Mouse (Mus musculus) myocyte (in vitro differentiated cells): ENCODE data around the gene Anapc15.

Experiments
- CEBPB ChIP-seq: IDR thresholded peaks from 2 replicates; pipeline ENCODE4 v1.6.1; 2011; ENCODE audit warnings: mild to moderate bottlenecking, moderate library complexity; ENCODE audit not compliant: poor library complexity, insufficient read depth, severe bottlenecking
- E2F4 ChIP-seq: IDR thresholded peaks from one replicate; pipeline ENCODE4 v1.6.1; 2011; ENCODE audit warnings: mild to moderate bottlenecking, control low read depth, moderate library complexity; ENCODE audit not compliant: insufficient read depth
- MAX ChIP-seq: IDR thresholded peaks from one replicate; pipeline ENCODE4 v1.6.1; 2011; ENCODE audit warnings: low read depth, mild to moderate bottlenecking, control low read depth
- MYOD1 ChIP-seq, 3 experiments: IDR thresholded peaks; one replicate each; pipeline ENCODE4 v1.6.1; 2011; ENCODE audit warnings: control low read depth in 2 of 3, low read depth in 2 of 3, mild to moderate bottlenecking in 2 of 3, moderate library complexity in 1 of 3; ENCODE audit not compliant: insufficient read length in 2 of 3, control insufficient read depth in 1 of 3
- MYOG ChIP-seq, 3 experiments: IDR thresholded peaks; one replicate each; pipeline ENCODE4 v1.6.1; 2011; ENCODE audit warnings: control low read depth in 2 of 3, low read depth in 2 of 3, mild to moderate bottlenecking in 2 of 3; ENCODE audit not compliant: insufficient read length in 2 of 3, control insufficient read depth in 1 of 3, insufficient read depth in 1 of 3
- POLR2A ChIP-seq: IDR thresholded peaks from one replicate; pipeline ENCODE4 v1.6.1; 2011; ENCODE audit warnings: low read depth, mild to moderate bottlenecking, control low read depth, moderate library complexity; ENCODE audit not compliant: insufficient read length
- POLR2AphosphoS2 ChIP-seq: IDR thresholded peaks from one replicate; pipeline ENCODE4 v1.6.1; 2011; ENCODE audit warnings: low read depth, control low read depth; ENCODE audit not compliant: insufficient read length
- REST ChIP-seq: IDR thresholded peaks from one replicate; pipeline ENCODE4 v1.6.1; 2011; ENCODE audit warnings: mild to moderate bottlenecking, control low read depth, moderate library complexity; ENCODE audit not compliant: insufficient read depth, insufficient read length
- SRF ChIP-seq: IDR thresholded peaks from one replicate; pipeline ENCODE4 v1.6.1; 2011; ENCODE audit warnings: low read depth; ENCODE audit not compliant: control insufficient read depth, insufficient read length
- TCF12 ChIP-seq: IDR thresholded peaks from one replicate; pipeline ENCODE4 v1.6.1; 2011; ENCODE audit warnings: mild to moderate bottlenecking, control low read depth; ENCODE audit not compliant: poor library complexity, insufficient read depth, severe bottlenecking
- TCF3 ChIP-seq: IDR thresholded peaks from one replicate; pipeline ENCODE4 v1.6.1; 2011; ENCODE audit warnings: low read depth, control low read depth; ENCODE audit not compliant: insufficient read length
- USF1 ChIP-seq: IDR thresholded peaks from one replicate; pipeline ENCODE4 v1.6.1; 2011; ENCODE audit warnings: low read depth, mild to moderate bottlenecking, control low read depth, moderate library complexity

- TF ChIP-seq USF1 (no peak), POLR2AphosphoS2 (no peak), POLR2A (no peak), MAX (no peak), MYOD1 (IDR thresholded peaks at IDR 0.05; ENCODE audit: control insufficient read depth in 1 of 3, insufficient read length in 2 of 3, low read depth in 2 of 3) (no peak), TCF12 (no peak), CEBPB (no peak), MYOG (IDR thresholded peaks at IDR 0.05; ENCODE audit: control insufficient read depth in 1 of 3, insufficient read depth in 1 of 3, insufficient read length in 2 of 3, low read depth in 2 of 3) (no peak), E2F4 (no peak), REST (no peak), TCF3 (no peak), SRF (no peak)
Measured at GRCm38 (mm10) chr7:101886274-101886673, 22.8 kb downstream of the Anapc15 start.
